Mouse (Mus musculus): ENCODE measurements around the gene Gm20388. TPM values are rescaled to one million over a fixed set of nuclear protein-coding genes. Genes with fewer than 3 reads are reported as not detected.

Gene Gm20388
- polyA plus RNA-seq, 1 experiment from 2014 or later, result not detected

- no peaks in the 10 kb centered on the region for H3K9me3 ChIP-seq (ENCODE audit: control insufficient read depth)
- ATAC-seq, result no peak
- 86% methylated on average over 6 of the region's 6 CpGs for WGBS
- H3K4me1 ChIP-seq (replicated peaks; ENCODE audit: control insufficient read depth, insufficient read depth, low read length), result 0 out of 2 replicates have a peak, but pooled peaks cover 5% of the 10 kb centered on the region
- no peak overlapping the region for H3K27ac ChIP-seq (ENCODE audit: low read depth, low read length)
- no peak overlapping the region for H3K9ac ChIP-seq (ENCODE audit: low read depth, low read length)
- TF ChIP-seq CTCF (IDR thresholded peaks at IDR 0.05; ENCODE audit: low read depth), result no peak
- H3K4me2 ChIP-seq (replicated peaks; ENCODE audit: low read depth), result no peak overlapping the region
- H3K36me3 ChIP-seq (ENCODE audit: control insufficient read depth, insufficient read depth), result peaks cover under 1% of the 10 kb centered on the region; the same call in 1 of the 2 replicates
- H3K4me3 ChIP-seq (ENCODE audit: low read depth, low read length), result no peak overlapping the region
- no peaks in the 10 kb centered on the region for H3K27me3 ChIP-seq (replicated peaks; ENCODE audit: control insufficient read depth, insufficient read depth, low read length)
Measured at GRCm38 (mm10) chr8:124270504-124270903, 4359.9 kb downstream of the Gm20388 start.

GRCm38 (mm10) chr8:124270904-124271303 lies 4360.3 kb downstream of the Gm20388 start:
- no peak overlapping the region for H3K27ac ChIP-seq (ENCODE audit: low read depth, low read length)
- no peak overlapping the region for H3K4me2 ChIP-seq (replicated peaks; ENCODE audit: low read depth)
- no peak overlapping the region for H3K9ac ChIP-seq (ENCODE audit: low read depth, low read length)
- no peaks in the 10 kb centered on the region for H3K9me3 ChIP-seq (ENCODE audit: control insufficient read depth)
- H3K4me3 ChIP-seq (ENCODE audit: low read depth, low read length), result no peak overlapping the region
- WGBS, result 70% methylated on average over 11 of the region's 11 CpGs
- H3K36me3 ChIP-seq (ENCODE audit: control insufficient read depth, insufficient read depth), result peaks cover 5% of the 10 kb centered on the region; the same call in 1 of the 2 replicates
- no peak for TF ChIP-seq CTCF (IDR thresholded peaks at IDR 0.05; ENCODE audit: low read depth)
- 0 out of 2 replicates have a peak, but pooled peaks cover 5% of the 10 kb centered on the region for H3K4me1 ChIP-seq (replicated peaks; ENCODE audit: control insufficient read depth, insufficient read depth, low read length)
- H3K27me3 ChIP-seq (replicated peaks; ENCODE audit: control insufficient read depth, insufficient read depth, low read length), result no peaks in the 10 kb centered on the region
- ATAC-seq, result no peak

GRCm38 (mm10) chr8:124271518-124271917 lies 4360.9 kb downstream of the Gm20388 start:
- 81% methylated on average over 12 of the region's 12 CpGs for WGBS
- Histone ChIP-seq H3K9me3 (ENCODE audit: control insufficient read depth) (no peaks in the 10 kb centered on the region), H3K9ac (ENCODE audit: low read depth, low read length) (no peak overlapping the region), H3K4me2 (replicated peaks; ENCODE audit: low read depth) (no peak overlapping the region), H3K36me3 (ENCODE audit: control insufficient read depth, insufficient read depth) (peaks cover 11% of the 10 kb centered on the region; the same call in 1 of the 2 replicates), H3K27me3 (replicated peaks; ENCODE audit: control insufficient read depth, insufficient read depth, low read length) (no peaks in the 10 kb centered on the region), H3K27ac (ENCODE audit: low read depth, low read length) (no peak overlapping the region), H3K4me3 (ENCODE audit: low read depth, low read length) (no peak overlapping the region), H3K4me1 (replicated peaks; ENCODE audit: control insufficient read depth, insufficient read depth, low read length) (0 out of 2 replicates have a peak, but pooled peaks cover 5% of the 10 kb centered on the region)
- no peak for ATAC-seq
- TF ChIP-seq CTCF (IDR thresholded peaks at IDR 0.05; ENCODE audit: low read depth), result no peak

- Histone ChIP-seq H3K27ac (ENCODE audit: low read depth, low read length) (no peak overlapping the region), H3K4me1 (replicated peaks; ENCODE audit: control insufficient read depth, insufficient read depth, low read length) (0 out of 2 replicates have a peak, but pooled peaks cover 5% of the 10 kb centered on the region), H3K27me3 (replicated peaks; ENCODE audit: control insufficient read depth, insufficient read depth, low read length) (no peaks in the 10 kb centered on the region), H3K4me3 (ENCODE audit: low read depth, low read length) (no peak overlapping the region), H3K36me3 (ENCODE audit: control insufficient read depth, insufficient read depth) (peaks cover 11% of the 10 kb centered on the region; the same call in 1 of the 2 replicates), H3K9ac (ENCODE audit: low read depth, low read length) (no peak overlapping the region), H3K4me2 (replicated peaks; ENCODE audit: low read depth) (no peak overlapping the region), H3K9me3 (ENCODE audit: control insufficient read depth) (no peaks in the 10 kb centered on the region)
- ATAC-seq, result no peak
- TF ChIP-seq CTCF (IDR thresholded peaks at IDR 0.05; ENCODE audit: low read depth), result no peak
- WGBS, result 62% methylated on average over 3 of the region's 3 CpGs
Measured at GRCm38 (mm10) chr8:124272792-124273191, 4362.2 kb downstream of the Gm20388 start.

GRCm38 (mm10) chr8:124273606-124274218 lies 4363.1 kb downstream of the Gm20388 start:
- H3K27me3 ChIP-seq (replicated peaks; ENCODE audit: control insufficient read depth, insufficient read depth, low read length), result no peaks in the 10 kb centered on the region
- H3K36me3 ChIP-seq (ENCODE audit: control insufficient read depth, insufficient read depth), result peaks cover 11% of the 10 kb centered on the region; the same call in 1 of the 2 replicates
- no peak overlapping the region for H3K4me3 ChIP-seq (ENCODE audit: low read depth, low read length)
- TF ChIP-seq CTCF (IDR thresholded peaks at IDR 0.05; ENCODE audit: low read depth), result no peak
- H3K4me2 ChIP-seq (replicated peaks; ENCODE audit: low read depth), result no peak overlapping the region
- H3K27ac ChIP-seq (ENCODE audit: low read depth, low read length), result no peak overlapping the region
- peaks cover 11% of the 10 kb centered on the region; the same call in 1 of the 2 replicates for H3K4me1 ChIP-seq (replicated peaks; ENCODE audit: control insufficient read depth, insufficient read depth, low read length)
- peak; percentile 25; the same call in 1 of the 2 replicates for ATAC-seq
- H3K9me3 ChIP-seq (ENCODE audit: control insufficient read depth), result no peaks in the 10 kb centered on the region
- WGBS, result 57% methylated on average over 8 of the region's 8 CpGs
- no peak overlapping the region for H3K9ac ChIP-seq (ENCODE audit: low read depth, low read length)

- no peaks in the 10 kb centered on the region for H3K27me3 ChIP-seq (replicated peaks; ENCODE audit: control insufficient read depth, insufficient read depth, low read length)
- ATAC-seq, result no peak
- peaks cover 11% of the 10 kb centered on the region; the same call in 1 of the 2 replicates for H3K4me1 ChIP-seq (replicated peaks; ENCODE audit: control insufficient read depth, insufficient read depth, low read length)
- no peak overlapping the region for H3K27ac ChIP-seq (ENCODE audit: low read depth, low read length)
- H3K9ac ChIP-seq (ENCODE audit: low read depth, low read length), result no peak overlapping the region
- no peak overlapping the region for H3K4me3 ChIP-seq (ENCODE audit: low read depth, low read length)
- H3K4me2 ChIP-seq (replicated peaks; ENCODE audit: low read depth), result no peak overlapping the region
- 59% methylated on average over 10 of the region's 10 CpGs for WGBS
- H3K9me3 ChIP-seq (ENCODE audit: control insufficient read depth), result no peaks in the 10 kb centered on the region
- TF ChIP-seq CTCF (IDR thresholded peaks at IDR 0.05; ENCODE audit: low read depth), result no peak
- H3K36me3 ChIP-seq (ENCODE audit: control insufficient read depth, insufficient read depth), result peaks cover 11% of the 10 kb centered on the region; the same call in 1 of the 2 replicates
Measured at GRCm38 (mm10) chr8:124274441-124275120, 4363.9 kb downstream of the Gm20388 start.
